Mouse (Mus musculus): Measurements from ENCODE around the gene Nmur1.

Nmur1 gene

DNA sequence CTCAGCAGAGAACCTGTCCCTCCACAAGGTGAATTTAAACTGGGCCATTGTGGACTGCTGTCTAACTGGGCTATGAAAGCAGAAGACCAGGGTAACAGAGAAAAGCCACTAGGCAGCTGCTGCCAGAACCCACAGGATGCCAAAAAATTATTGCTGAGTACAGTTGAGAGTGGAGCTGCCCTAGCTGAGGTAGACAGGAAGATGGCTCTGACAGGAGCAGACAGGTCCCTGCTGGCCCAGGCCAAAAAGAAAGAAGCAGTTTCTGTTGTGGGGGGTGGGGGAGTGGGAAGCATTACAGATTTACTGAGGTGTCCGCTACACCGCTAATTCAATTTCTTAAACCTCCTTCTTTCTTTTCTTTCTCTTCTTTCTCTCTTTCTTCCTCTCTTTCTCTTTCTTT lies 16.6 kb downstream of the Nmur1 start:
- DNase-seq (ENCODE audit: low spot score): no peak

- DNase-seq (ENCODE audit: low spot score): no peak
Observed at GRCm38 (mm10) chr1:86408515-86408914, 17.5 kb downstream of the Nmur1 start.

DNA sequence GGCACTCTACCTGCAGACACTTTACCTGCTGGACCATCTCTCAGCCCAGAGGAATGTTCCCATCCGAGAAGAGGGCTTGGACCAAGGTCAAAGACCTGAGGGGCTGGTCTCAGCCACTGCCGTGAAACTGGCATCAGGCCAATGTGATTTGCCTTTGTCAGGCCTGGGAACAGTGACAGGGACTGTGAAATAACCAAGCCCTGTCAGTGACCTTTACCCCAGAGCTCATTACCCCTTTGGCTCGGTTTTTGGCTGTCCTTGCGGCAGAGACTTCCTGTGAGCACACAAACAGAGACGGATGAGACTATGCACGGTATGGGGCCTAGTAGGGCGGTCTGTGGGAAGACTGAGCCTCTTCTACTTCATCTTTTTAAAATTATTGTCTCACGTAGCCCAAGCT lies 19.1 kb downstream of the Nmur1 start:
- DNase-seq (ENCODE audit: low spot score): no peak

DNA sequence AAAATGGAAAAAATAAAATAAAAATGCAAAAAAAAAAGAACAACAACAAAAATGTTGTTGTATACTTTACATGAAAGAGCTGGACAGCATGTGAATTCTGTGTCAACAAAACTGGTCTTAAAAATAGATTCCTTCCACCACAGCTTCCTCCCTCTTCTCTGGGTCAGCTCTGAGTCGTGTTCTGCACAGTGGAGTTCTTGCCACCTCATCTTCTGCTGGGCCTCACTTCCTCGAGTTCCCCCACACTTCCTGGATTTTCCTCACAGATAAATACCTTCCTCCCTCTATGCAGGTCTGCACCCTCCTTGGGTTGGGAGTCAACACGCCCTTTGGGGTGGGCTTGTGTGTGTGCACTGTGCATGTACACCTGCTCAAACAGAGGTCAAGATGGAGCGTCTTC lies 19.7 kb downstream of the Nmur1 start:
- DNase-seq (ENCODE audit: low spot score): no peak

DNA sequence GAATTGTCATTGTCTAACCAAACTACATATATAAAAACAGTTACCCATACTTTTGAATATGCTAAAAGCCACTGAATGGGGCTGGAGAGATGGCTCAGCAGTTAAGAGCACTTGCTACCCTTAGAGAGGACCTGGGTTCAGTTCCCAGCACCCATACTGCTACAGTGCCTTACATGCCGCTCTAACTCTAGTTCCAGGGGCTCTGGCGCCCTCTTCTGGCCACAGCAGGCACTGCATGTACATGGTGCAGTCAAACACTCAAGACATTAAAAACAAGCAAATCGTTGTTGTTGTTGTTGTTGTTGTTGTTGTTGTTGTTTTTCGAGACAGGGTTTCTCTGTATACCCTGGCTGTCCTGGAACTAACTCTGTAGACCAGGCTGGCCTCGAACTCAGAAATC lies 21.2 kb downstream of the Nmur1 start:
- DNase-seq (ENCODE audit: low spot score): no peak

DNA sequence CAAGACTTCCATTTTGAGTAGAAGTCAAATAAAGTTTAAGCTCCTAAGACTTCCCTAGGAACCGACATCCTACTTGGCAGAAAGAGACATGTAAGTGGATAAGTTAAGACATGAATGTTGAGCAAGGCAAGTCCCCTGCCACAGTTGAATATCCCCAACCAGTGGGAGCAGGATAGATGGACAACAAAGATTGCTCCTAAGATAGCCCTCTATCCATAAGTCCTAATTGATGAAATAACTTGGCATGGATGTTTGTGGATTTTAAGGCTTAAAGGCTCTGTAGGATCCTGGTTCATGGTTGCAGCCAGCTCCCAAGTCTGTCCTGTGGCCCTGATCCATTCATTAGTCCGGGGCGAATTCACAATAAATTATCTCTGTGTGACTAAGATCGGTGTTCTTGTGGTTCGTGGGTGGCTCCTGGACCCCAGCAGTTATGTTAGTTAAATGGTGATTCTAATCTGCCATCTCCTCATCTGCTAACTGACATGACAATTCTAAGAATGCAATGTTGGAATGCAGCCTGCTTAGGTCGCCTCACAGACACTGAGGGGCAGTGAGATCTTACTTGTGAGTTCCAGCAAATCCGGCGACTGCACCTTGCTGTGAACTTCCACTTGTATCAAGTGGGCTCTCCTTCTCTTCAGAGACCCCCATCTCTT lies 25.8 kb downstream of the Nmur1 start:
- no peak for DNase-seq (ENCODE audit: low spot score)

DNA sequence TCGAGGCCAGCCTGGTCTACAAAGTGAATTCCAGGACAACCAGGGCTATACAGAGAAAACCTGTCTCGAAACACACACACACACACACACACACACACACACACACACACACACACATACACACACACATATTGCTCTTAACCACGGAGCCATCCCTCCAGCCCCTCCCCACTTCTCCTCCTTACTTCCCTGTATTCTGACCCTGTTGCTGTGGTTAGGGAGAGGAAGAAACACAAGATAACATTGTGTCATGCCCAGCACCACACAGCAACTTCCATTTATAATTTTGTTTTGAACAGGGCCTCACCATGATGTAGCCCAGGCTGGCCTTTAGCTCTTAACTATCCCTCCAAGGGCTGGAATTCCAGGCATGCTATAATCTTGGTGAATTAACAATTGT lies 26.7 kb downstream of the Nmur1 start:
- DNase-seq (ENCODE audit: low spot score): no peak

DNA sequence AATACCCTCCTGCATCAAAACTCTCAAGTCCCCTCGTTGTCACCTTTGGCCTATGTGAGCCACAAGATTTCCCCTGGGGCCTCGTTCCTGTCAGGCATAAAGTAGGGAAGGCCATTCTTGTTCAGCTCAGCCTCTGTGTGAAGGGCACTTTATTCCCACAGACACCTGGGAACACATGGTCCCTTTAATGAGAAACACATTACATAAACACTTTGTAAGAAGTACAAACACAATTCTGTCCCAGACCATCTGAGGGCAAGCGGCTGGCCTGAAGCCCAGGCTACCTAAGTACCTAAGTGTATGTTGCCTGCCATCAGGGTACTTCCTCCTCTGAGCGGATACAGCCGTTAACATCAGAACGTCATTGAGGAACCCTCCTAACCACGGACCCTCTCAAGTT lies 27.8 kb downstream of the Nmur1 start:
- peak; percentile 63 for DNase-seq (ENCODE audit: low spot score)

DNA sequence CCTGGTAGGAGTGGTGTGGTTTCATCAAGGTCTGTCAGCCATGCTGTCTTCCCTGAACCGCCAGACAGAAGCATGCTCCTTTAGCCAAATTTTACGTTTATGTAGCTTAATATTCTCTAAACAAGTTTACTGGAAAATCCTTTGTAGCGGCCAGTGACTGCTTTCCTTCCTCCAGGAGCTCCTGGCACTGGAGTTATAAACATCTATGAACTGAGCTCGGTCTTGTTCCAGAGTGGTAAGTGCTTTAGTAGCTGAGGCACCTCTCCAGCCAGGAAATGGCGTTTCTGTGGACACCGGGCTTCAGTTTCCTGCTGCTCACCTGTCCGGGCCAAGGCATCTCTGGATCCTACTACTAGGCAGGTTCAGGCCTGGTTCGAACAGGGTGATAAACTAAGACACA lies 28.4 kb downstream of the Nmur1 start:
- no peak for DNase-seq (ENCODE audit: low spot score)

DNA sequence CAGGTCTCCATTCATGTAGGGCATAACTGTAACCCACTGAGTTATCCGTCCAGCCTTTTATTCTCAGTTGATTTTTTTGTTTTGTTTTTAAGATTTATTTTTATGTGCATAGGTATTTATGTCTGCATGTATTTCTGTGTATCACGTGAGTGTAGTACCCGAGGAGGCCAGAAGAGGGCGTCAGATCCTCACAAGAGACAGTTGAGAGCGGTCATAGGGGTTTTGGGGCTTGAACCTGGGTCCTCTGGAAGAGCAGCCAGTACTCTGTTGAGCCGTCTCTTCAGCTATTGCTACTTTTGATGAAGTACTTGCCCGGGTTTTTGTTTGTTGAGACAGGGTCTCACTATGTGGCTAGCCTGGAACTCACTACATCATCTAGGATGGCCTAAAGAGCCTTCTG lies 30.1 kb downstream of the Nmur1 start:
- no peak for DNase-seq (ENCODE audit: low spot score)

DNA sequence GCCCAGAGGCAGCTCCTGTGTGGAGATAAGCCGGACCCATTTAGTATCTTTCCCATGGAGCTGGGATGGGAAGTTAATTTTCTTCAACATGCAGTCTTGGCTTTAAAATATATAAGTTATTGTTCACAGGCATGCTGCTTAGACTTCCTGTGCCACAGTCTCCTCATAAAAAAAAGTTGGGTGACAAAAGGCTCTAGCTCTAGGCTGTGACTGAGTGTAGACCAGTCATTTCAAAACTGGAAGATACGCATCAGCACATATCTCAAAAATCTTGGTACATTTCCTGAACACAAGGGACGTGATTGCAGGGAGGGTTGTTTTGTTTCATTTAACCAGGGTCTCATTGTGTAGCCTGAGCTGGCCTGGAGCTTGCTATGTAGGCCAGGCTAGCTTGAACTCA lies 31.8 kb downstream of the Nmur1 start:
- no peak for DNase-seq (ENCODE audit: low spot score)

DNA sequence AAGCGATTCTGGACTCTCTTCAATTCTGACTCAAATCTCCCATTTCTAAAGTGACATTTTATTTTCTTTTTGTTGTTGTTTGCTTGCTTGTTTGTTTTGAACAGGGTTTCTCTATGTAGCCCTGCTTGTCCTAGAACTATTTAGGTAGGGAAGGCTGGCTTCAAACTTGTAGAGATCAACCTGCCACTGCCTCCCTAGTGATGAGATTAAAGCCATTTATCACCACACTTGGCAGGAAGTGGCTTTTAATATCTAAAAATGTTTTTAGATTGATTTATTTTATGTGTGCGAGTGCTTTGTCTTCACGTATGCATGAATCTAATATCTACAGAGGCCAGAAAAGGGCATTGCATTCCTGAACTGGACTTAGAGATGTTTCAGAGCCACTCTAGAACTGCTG lies 32.8 kb downstream of the Nmur1 start:
- no peak for DNase-seq (ENCODE audit: low spot score)

- no peak for DNase-seq (ENCODE audit: low spot score)
Observed at GRCm38 (mm10) chr1:86391425-86391824, 34.6 kb downstream of the Nmur1 start.

GRCm38 (mm10) chr1:86389230-86389629 lies 36.8 kb downstream of the Nmur1 start:
- peak; percentile 86 for DNase-seq (ENCODE audit: low spot score)

- peak; percentile 68 for DNase-seq (ENCODE audit: low spot score)
Observed at GRCm38 (mm10) chr1:86381027-86381426, 45.0 kb downstream of the Nmur1 start.

GRCm38 (mm10) chr1:86379161-86379569 lies 46.9 kb downstream of the Nmur1 start:
- DNase-seq (ENCODE audit: low spot score): no peak

GRCm38 (mm10) chr1:86378662-86379061 lies 47.4 kb downstream of the Nmur1 start:
- no peak for DNase-seq (ENCODE audit: low spot score)

DNA sequence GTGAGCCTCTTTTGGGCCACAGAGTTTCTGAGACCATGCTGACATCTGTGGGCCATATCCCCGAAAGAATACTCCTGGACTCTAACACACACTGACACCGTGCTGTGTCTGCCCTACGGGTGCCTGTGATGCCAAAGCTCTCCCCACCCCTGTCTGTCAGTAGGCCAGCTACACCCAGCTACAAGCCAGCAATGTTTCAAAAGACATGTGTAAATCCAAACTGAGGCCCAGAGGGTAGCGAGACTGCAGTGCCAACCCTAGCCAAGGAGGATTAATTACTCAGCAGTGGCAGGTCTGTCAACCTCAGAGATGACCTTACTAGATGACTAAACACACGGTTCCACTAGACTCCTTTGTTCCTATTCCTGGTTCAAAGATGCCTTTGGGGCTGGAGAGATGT lies 49.7 kb downstream of the Nmur1 start:
- DNase-seq (ENCODE audit: low spot score): no peak

DNA sequence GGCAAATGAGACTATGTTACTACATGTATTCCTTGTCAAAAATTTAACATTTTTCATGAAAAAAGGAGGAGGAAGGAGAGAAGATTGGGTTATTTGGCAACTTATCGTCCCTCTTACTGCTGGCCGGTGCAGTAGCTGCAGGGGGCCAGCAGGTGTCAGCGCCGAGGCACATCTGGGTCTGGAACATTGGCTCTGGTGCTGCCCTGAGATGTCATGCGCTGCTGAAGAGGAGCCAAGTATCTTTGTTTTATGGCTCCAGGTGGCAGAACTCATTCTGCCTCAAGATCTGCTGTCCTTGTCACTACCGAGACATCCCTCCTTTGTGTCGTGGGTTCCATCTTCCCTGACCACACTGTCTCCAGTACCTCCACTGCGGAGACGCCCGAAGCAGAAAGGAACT lies 54.0 kb downstream of the Nmur1 start:
- peak; percentile 67 for DNase-seq (ENCODE audit: low spot score)

- no peak for DNase-seq (ENCODE audit: low spot score)
Observed at GRCm38 (mm10) chr1:86368086-86368485, 57.9 kb downstream of the Nmur1 start.

DNA sequence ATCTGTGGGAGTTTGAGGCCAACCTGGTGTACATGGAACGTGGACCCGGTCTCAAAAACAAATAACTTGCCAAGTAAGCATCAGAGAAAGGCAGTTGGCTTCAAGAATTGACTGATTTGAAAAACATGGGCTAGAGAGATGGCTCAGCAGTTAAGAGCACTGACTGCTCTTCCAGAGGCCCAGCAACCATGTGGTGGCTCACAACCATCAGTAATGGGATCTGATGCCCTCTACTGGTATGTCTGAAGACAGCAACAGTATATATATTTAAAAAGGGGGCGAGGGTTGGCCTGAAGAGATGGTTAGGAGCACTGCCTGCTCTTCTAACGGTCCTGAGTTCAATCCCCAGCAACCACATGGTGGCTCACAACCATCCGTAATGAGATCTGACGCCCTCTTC lies 62.4 kb downstream of the Nmur1 start:
- DNase-seq (ENCODE audit: low spot score): peak; percentile 75

- DNase-seq (ENCODE audit: low spot score): no peak
Observed at GRCm38 (mm10) chr1:86361852-86362615, 64.0 kb downstream of the Nmur1 start.

DNA sequence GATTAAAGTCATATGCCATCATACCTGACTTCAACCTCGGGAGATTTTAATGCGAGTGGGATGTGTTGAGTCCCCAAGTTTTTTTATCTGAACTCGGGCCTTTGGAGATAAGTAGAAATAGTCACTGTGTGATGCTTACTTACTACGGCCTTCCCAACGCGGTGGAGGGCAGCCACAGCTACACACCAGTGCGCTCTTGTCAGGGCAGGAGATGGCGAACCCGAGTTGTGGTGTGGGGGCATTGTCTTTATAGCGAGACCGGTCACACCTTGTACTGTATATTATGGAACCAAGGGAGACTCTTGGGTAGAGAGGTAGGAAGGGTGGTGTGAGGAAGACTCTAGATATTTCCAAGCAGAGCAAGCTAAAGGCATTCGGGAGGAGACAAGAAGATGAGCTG lies 65.6 kb downstream of the Nmur1 start:
- no peak for DNase-seq (ENCODE audit: low spot score)

DNA sequence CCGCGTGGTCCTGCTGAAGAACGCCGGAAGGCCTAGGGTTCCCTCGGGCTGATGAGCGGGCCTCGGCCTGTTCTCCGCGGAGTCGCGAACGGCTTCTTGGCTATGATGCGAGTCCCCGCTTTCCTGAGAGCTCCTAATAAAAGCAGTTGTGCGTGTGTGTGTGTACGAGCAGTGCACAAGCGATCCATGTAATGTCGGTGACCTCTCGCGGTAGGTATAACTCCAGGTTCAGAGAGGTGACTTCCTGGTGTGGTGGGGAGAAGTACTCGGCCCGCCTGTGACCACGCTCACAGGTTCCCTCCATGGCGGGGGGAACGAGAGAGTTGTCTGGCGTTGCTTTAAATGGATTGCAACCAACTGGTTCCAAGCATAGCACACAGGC lies 66.2 kb downstream of the Nmur1 start:
- peak; percentile 72 for DNase-seq (ENCODE audit: low spot score)
